Mouse (Mus musculus) small intestine, adult 2 months (tissue): Measurements from ENCODE around the gene Guca2a.

Experiments used
- CTCF ChIP-seq: fragments of 200-500 bp; IDR thresholded peaks from 2 replicates; pipeline ENCODE4 v1.5.1; 2012; ENCODE audit warnings: low read depth, mild to moderate bottlenecking, control low read depth, inconsistent platforms, low read length, moderate library complexity, mixed read lengths; ENCODE audit not compliant: insufficient replicate concordance, insufficient read length; ENCODE audit errors: extremely low read depth
- POLR2A ChIP-seq: fragments of 200-500 bp; IDR thresholded peaks from 2 replicates; pipeline ENCODE4 v1.6.1; 2012; ENCODE audit warnings: low read depth, mild to moderate bottlenecking, control low read depth, inconsistent platforms, low read length, moderate library complexity

DNA sequence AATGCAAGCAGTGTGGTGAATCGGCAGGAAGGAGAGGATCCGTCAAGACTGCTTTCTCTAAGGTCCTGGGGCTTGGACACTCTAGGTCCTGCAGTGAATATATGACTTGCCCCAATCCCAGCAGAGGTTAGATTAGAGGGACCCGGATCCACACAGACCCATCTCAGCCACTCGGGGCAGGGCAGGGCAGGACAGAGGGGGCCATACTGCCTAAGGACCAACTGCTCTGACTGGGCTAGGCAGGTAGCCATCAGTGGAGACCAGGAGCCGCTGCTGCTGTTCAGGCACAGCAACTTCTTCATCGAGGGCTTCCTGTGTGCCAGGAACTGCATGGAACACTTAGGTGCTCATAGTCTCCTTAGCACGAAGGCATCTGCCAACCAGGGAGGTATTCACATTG lies 773 bp upstream of the Guca2a start:
- TF ChIP-seq CTCF (no peak), POLR2A (no peak)
